Mouse (Mus musculus) brain, embryonic 14.5 days (tissue): ENCODE measurements around the gene Zmynd8. TPM values are rescaled to one million over a fixed set of nuclear protein-coding genes. Genes with fewer than 3 reads are reported as not detected.

Experiments used
- DNase-seq: peaks from one replicate; pipeline ENCODE4 v3.0.0-alpha.2; 2011; ENCODE audit warnings: low read depth
- CTCF ChIP-seq: fragments of 200-500 bp; IDR thresholded peaks from 2 replicates; pipeline ENCODE4 v1.5.1; 2012; ENCODE audit warnings: inconsistent platforms, mild to moderate bottlenecking, moderate library complexity, borderline replicate concordance; ENCODE audit not compliant: insufficient read depth, insufficient read length; ENCODE audit errors: extremely low read depth
- POLR2A ChIP-seq: fragments of 200-500 bp; IDR thresholded peaks from 2 replicates; pipeline ENCODE4 v1.6.1; 2012; ENCODE audit warnings: mild to moderate bottlenecking, inconsistent platforms, borderline replicate concordance; ENCODE audit not compliant: poor library complexity, insufficient read depth, insufficient read length, severe bottlenecking; ENCODE audit errors: extremely low read depth
- polyA plus RNA-seq: library from polyadenylated mRNA; depleted of rRNA; stranded (reverse); fragments of >200 nt; gene quantifications from 2 replicates; pipeline ENCODE4 v1.2.3, GENCODE M21; 2012

Zmynd8 gene
- polyA plus RNA-seq, 1 experiment = 75.8 TPM

DNA sequence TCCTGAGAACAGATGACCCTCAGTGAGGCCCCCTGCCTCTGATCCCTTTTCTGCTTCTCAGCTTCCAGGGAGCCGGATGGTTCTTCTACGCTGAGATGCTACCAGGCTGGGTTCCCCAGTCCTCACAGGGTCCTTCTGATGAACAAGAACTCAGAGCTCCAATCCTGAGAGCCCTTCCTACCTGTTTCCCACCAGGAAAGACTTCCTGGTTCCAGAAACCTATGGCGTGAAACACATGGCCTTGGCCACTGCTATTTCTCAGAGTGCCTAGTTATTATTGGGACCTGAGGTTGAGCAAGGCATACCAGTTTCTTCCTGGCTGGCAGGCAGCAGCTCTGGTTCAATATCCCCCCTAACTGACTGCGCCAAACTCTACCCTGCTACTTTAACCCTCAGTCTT lies 3.1 kb downstream of the Zmynd8 start:
- TF ChIP-seq POLR2A (no peak), CTCF (no peak)
- DNase-seq = no peak

DNA sequence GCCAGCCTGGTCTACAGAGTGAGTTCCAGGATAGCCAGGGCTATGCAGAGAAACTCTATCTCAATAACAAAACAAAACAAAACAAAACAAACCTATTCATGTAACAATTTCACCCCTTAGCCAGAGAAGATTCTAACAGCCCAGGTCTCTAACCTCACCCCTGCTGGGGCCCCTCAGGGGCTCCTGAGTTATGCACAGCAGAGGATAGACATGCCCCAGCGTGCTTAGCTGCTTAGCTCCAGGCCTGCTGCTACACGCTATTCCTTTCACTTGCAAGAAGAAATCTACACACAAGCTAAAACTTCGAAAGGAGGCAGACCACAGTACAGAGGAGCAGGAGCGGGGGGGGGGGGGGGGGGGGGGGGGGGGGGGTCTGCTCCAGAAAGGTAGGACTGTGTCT lies 4.3 kb downstream of the Zmynd8 start:
- TF ChIP-seq POLR2A (no peak), CTCF (no peak)
- no peak for DNase-seq

DNA sequence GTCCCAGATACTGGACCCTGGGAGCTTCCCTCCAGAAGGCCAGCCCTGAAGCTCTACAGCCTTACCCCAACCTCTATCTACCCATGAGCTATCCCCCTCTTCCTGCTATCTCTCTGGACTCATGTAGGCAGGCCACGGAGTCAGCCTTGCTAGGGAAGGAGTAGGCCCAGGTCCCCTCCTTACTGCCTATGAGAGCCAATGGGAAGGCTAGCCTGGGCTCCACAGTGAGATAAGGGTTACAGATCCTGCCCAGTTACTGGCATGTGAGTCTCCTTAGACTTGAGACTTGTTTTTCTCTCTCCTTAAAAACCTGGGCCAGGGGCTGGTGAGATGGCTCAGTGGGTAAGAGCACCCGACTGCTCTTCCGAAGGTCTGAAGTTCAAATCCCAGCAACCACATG lies 5.6 kb downstream of the Zmynd8 start:
- DNase-seq = no peak
- TF ChIP-seq POLR2A (no peak), CTCF (no peak)

DNA sequence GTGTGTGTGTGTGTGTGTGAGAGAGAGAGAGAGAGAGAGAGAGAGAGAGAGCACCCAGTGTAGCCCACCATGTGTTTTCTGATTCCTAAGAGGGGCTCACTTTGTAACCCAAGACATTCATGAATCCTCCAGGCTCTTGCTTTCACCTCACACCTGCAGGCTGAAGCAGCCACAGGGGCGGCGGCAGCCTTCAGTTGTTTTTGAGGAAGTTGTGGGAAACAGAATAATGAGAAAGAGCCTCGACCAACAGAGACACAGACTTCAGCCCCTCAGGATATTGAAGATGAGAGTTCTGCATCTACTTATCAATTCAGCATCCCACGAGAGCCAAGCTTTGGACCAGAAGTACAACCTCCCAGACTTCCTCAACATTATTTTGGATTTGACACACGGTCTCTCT lies 6.2 kb downstream of the Zmynd8 start:
- DNase-seq = no peak
- TF ChIP-seq POLR2A = no peak
- TF ChIP-seq CTCF = no peak

DNA sequence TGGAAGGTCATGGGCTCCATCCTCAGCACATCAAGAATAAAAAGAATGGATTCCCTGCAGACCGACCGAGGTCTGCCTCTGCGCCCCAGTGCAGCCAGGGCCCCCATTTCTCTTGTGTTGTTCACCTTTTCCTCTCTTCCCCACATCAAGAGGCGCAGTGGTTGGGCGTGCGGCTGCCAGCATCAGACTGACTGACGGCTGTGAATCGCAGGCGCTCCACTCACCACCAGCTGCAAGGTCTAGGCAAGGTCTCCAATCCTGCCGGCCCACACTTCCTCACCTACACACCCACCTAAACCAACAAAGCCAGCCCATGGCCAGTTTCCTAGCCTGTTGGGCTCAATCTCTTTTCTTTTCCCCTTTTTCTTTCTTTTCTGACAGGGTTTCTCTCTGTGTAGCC lies 8.4 kb downstream of the Zmynd8 start:
- no peak for TF ChIP-seq CTCF

DNA sequence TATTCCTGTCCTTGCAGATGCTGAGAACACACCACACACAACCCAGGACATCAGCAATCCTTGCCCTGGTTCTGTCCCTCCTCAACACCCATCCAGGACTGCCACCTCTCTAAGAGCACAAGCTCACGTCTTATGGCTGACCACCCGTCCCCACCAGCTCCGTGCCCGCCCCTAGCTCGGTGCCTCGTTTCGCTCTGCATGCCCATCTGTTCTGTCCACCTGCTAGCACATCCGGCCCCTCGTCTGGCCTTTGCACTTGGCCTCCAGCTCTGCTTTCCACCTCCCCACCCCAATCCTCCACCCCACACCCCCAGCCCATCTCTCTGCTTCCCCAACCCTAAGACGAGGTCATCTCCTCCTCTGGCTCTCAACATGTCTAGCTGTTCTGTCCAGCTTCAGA lies 8.9 kb downstream of the Zmynd8 start:
- DNase-seq = no peak
- no peak for TF ChIP-seq CTCF
- no peak for TF ChIP-seq POLR2A

More for the DNA sequence above, 8.4 kb downstream of the Zmynd8 start:
- no peak for DNase-seq

DNA sequence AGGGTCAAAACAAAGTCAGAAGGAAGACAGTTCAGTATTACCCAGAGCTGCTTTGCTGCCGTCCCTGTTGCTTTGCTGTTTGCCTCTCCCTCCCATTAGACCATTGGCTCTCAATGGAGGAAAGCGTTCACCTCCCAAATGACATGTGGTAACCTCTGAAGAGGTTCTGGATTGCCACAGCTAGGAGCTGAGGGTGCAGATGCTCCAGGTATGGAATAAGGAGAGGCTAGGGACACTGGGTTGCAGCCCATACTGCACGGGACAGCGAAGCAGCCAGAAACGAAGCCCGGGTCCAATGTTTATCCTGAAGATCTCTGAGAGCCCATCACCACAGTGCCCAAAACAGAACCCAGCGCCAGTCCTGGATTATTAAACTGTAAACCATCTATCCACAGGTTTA lies 9.6 kb downstream of the Zmynd8 start:
- DNase-seq = no peak
- no peak for TF ChIP-seq CTCF
- TF ChIP-seq POLR2A = no peak

DNA sequence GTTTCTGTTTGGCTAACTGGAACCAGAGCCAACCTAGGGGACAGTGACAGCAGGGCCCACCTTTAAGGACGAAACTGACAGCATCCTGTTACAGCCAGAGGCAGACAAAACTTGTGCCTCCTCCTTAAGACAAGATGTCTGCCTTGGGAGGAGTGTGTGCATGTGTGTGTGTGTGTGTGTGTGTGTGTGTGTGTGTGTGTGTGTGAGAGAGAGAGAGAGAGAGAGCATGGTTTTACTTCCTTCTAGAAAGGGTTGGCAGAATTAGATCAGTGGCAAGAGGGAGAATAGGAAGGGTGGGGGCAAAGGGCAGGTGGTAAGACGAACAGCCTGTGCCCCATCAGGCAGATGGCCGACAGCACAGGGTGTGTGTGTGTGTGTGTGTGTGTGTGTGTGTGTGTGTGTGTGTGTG lies 10.0 kb downstream of the Zmynd8 start:
- TF ChIP-seq POLR2A = no peak
- TF ChIP-seq CTCF = no peak

DNA sequence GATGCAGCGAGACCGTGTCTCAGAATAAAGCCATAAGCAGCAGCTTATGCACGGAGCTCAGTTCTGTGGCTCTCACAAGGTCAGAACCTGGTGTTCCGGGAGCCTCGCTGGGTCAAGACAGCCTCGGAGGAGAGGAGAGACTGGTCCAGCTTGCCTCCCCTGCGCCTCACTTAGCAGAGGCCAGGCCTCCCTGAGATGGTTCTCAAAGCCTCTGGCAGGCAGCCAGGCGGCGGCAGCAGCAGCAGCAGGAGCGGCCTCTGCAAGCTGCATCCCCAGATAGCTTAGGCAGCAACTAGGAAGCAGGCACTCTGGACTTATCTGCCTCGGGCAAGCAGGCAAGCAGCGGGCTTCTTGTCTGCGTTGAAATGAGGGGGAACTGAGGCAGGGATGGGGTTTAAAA lies 10.4 kb downstream of the Zmynd8 start:
- TF ChIP-seq POLR2A (peak; percentile 12; the same call in 1 of the 2 replicates), CTCF (0 out of 2 replicates have a peak, but pooled peaks have one; percentile 8)
- DNase-seq = peak; percentile 97

More for the DNA sequence above, 10.0 kb downstream of the Zmynd8 start:
- no peak for DNase-seq

DNA sequence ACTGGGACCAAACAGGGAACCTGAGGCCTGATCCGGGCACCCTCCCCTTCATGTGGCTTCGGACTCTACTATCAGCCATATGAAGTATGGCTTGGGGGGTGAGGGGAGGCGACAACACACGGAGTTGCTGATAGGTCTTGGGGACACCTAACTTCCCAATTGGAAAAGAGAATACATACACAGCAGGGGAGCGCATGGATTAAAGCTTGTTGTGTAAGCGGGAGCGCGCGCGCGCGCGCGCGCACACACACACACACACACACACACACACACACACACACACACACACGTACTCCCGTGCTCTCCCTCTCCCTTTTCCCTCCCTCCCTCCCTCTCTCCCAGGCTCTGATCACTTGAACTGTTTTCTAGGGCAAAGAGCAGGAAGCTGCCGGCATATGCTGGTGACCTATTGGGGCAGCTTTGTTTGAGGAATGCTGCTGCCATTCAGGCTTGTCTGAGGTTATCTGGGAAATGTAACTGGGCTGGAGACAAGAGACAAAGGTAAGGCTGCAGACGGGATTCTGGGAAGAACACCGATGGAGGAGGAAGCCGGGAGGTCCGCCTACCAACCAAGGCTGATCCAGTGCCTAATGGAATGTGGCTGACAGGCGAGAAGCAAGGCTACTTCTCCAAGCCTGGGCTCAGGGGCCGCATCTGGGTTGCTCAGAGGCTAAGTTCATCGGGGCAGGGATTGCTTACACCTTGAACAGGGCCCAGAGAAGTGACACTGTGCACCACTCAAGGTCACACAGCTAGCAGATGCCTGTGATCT lies 11.8 kb downstream of the Zmynd8 start:
- no peak for TF ChIP-seq CTCF
- no peak for TF ChIP-seq POLR2A
- DNase-seq = peak; percentile 73

DNA sequence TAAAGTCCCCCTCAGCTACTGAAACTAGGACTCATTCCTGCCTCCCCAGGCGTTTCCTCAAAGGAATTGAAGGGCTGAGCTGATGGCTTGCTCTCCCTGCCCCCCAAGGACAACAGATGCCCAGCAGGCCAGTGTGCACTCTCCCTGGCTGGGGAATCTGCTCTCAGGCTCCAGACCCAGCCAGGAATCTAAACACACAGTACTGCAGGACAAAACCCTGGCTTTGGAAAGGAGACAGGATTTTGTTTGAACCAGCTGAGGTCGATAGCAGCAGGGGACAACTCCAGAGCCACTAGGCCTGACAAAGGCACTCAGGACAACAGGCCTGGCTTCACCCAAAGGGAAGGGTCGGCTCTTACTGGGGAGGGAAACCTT lies 12.3 kb downstream of the Zmynd8 start:
- DNase-seq = peak; percentile 74
- TF ChIP-seq CTCF (no peak), POLR2A (no peak)

DNA sequence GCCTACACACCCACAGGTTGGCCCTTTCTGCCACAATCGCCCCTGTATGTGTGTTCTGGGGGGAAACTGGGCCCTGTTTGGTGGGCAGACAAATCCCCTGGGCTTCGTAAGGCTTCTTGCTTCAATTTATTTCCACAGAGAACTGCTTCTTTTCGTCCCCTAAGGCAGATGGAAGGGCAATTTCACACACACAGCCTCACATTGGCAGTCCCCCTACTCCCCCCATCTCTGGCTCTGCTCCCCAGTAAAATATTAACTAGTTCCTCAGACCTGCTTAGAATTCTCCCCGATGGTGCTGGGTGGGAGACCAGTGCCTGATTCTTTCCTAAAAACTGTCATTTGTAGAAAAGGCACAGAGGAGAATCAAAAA lies 12.9 kb downstream of the Zmynd8 start:
- peak; percentile 71 for DNase-seq
- TF ChIP-seq CTCF (no peak), POLR2A (0 out of 2 replicates have a peak, but pooled peaks have one; percentile 3)
